Mouse (Mus musculus) liver, adult 10 weeks (tissue): ENCODE results near the gene Mafk. TPM values are rescaled to one million over a fixed set of nuclear protein-coding genes. Genes with fewer than 3 reads are reported as not detected.

Experiments used
- polyA plus RNA-seq: library from polyadenylated mRNA; stranded (reverse); fragments of 350-450 nt; fragmentation: Illumina TruSeq; extraction: RNeasy Lipid Tissue Mini Kit (QIAGEN cat#74804); gene quantifications from one replicate; pipeline ENCODE4 v1.2.3, GENCODE M21; 2014; ENCODE audit warnings: low read depth, low replicate concordance

The Mafk gene
- 2.9 TPM for polyA plus RNA-seq

GRCm38 (mm10) chr5:139791227-139792158 lies at the start of gene Mafk:
Gene Mafk (plus strand): TSS chr5:139791513.

GRCm38 (mm10) chr5:139775216-139775926 lies 15.9 kb upstream of the Mafk start, which contains the start of gene Ints1:
Gene Ints1 (minus strand): TSS chr5:139775674.

GRCm38 (mm10) chr5:139819538-139820181 lies 28.3 kb downstream of the Mafk start, which contains the start of gene Tmem184a:
Gene Tmem184a (minus strand): TSS chr5:139819917.

GRCm38 (mm10) chr5:139826357-139827055 lies 35.2 kb downstream of the Mafk start, which contains the start of the genes Gm26938 and Psmg3:
Gene Gm26938 (minus strand): TSS chr5:139826407.
Gene Psmg3 (minus strand): TSS chr5:139826885.

Other genes with a start within 250 kb of the Mafk start
- not detected for gene Uncx, start 248.0 kb upstream of the Mafk start, polyA plus RNA-seq
- gene Micall2, start 55.2 kb upstream of the Mafk start, polyA plus RNA-seq: 0.26 TPM
- not detected for gene Ints1, start 15.8 kb upstream of the Mafk start, polyA plus RNA-seq
- 1.1 TPM for gene Tmem184a, start 28.4 kb downstream of the Mafk start, polyA plus RNA-seq
- gene Gm26938, start 34.9 kb downstream of the Mafk start, polyA plus RNA-seq: not detected
- gene Psmg3, start 35.4 kb downstream of the Mafk start, polyA plus RNA-seq: 0.66 TPM
- gene Elfn1, start 116.4 kb downstream of the Mafk start, polyA plus RNA-seq: not detected